Mouse (Mus musculus) thymus, adult 2 months (tissue): ENCODE results near the gene Map2k2. TPM values are rescaled to one million over a fixed set of nuclear protein-coding genes. Genes with fewer than 3 reads are reported as not detected.

Source experiments
- DNase-seq: peaks from one replicate; pipeline ENCODE4 v3.0.0; 2021
- H3K27ac ChIP-seq: fragments of 200-500 bp; 2 replicates; pipeline ENCODE4 v1.5.1; 2012; ENCODE audit warnings: low read length, control low read depth; ENCODE audit not compliant: control insufficient read depth, insufficient read depth
- H3K27me3 ChIP-seq: fragments of 200-500 bp; 2 replicates; pipeline ENCODE4 v1.6.1; 2012; ENCODE audit warnings: mild to moderate bottlenecking, low read length, moderate library complexity, mixed read lengths; ENCODE audit not compliant: control insufficient read depth, insufficient read depth
- H3K36me3 ChIP-seq: fragments of 200-500 bp; 2 replicates; pipeline ENCODE4 v1.6.1; 2012; ENCODE audit warnings: mild to moderate bottlenecking, low read length, moderate library complexity; ENCODE audit not compliant: control insufficient read depth, insufficient read depth
- H3K4me1 ChIP-seq: fragments of 200-500 bp; replicated peaks from 2 replicates; pipeline ENCODE4 v1.6.1; 2012; ENCODE audit warnings: low read length; ENCODE audit not compliant: control insufficient read depth, insufficient read depth
- H3K4me3 ChIP-seq: fragments of 200-500 bp; 2 replicates; pipeline ENCODE4 v1.5.1; 2012; ENCODE audit warnings: mild to moderate bottlenecking, low read length, control low read depth, moderate library complexity; ENCODE audit not compliant: control insufficient read depth, insufficient read depth
- CTCF ChIP-seq: fragments of 200-500 bp; IDR thresholded peaks from 2 replicates; pipeline ENCODE4 v1.5.1; 2012; ENCODE audit warnings: mild to moderate bottlenecking, control low read depth, low read length, moderate library complexity, borderline replicate concordance; ENCODE audit not compliant: control insufficient read depth, poor library complexity, insufficient read depth; ENCODE audit errors: extremely low read depth
- POLR2A ChIP-seq: fragments of 200-500 bp; IDR thresholded peaks from 2 replicates; pipeline ENCODE4 v1.6.1; 2012; ENCODE audit warnings: mild to moderate bottlenecking, low read length, control low read depth, moderate library complexity; ENCODE audit not compliant: control insufficient read depth, poor library complexity, insufficient read depth; ENCODE audit errors: extremely low read depth
- WGBS: fragments of 180-500 bp; shearing (Covaris S2); methylation state at CpG from one replicate; pipeline ENCODE4 v1.1.7; 2018; 5-methylcytosine and 5-hydroxymethylcytosine counted together
- polyA plus RNA-seq: library from polyadenylated mRNA; depleted of rRNA; stranded (reverse); fragments of >200 nt; gene quantifications from 2 replicates; pipeline ENCODE4 v1.2.3, GENCODE M21; 2012

The Map2k2 gene
- polyA plus RNA-seq, 1 experiment: 214 TPM

DNA sequence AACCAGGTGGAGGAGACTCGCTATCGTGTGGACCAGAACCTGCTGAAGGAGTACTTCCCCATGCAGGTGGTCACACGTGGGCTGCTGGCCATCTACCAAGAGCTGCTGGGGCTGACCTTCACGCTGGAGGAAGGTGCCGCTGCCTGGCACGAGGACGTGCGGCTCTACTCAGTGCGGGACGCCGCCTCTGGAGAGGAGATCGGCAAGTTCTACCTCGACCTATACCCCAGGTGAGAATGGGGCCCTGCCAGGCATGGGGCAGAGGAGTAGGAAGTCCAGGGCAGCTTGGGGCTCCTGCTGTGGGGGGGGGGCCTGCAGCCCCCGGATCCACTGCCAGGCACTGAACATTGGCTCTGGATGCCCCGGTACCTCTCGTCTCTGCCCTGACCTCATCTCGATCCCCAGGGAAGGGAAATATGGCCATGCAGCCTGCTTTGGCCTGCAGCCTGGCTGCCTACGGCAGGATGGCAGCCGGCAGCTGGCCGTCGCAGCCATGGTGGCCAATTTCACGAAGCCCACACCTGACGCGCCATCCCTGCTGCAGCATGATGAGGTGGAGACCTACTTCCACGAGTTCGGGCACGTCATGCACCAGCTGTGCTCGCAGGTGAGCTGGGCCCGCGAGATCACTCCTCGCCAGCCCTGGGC lies 25.6 kb upstream of the Map2k2 start:
- Histone ChIP-seq H3K27me3 (no peaks in the 10 kb centered on the region), H3K4me1 (no peaks in the 10 kb centered on the region), H3K4me3 (no peak overlapping the region), H3K27ac (no peak overlapping the region), H3K36me3 (no peaks in the 10 kb centered on the region)
- TF ChIP-seq CTCF (no peak), POLR2A (no peak)
- 97% methylated on average over 31 of the region's 31 CpGs for WGBS
- DNase-seq: no peak

DNA sequence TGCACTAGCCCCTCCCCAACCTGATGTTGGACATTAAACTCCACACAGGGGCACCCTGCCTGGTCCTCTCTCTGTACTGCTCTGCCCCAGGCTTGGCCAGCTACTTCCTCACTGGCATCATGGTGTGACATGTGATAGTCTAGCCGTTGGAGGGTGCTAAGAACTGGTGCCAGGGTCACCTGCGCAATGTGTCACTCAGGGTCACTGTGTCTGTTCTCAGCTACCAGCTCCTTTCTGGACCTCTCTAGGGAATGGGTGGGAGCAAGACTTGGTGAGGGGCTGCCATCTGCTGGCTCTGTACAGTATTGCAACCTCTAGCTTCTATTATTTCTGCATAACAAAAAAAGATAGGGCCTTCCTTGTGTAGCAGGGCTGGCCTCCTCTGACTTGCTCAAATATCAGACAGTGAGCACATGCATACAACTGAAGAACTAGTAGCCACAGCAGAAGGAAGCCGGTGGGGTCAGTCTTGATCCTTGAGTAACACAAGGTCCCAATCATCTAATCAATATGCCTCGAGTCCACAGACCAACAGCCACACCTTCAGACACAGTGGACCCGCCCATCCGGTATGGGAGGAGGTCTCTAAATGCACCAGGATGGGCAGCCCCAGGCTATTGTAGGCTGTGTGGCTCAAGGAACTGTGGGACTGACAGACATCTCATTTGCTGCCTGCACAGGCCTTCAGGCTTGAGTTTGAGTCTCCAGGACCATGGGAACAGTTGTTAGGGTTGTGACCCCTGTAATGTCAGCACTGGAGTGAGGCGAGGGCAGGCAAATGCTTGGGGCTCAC lies 23.4 kb upstream of the Map2k2 start:
- DNase-seq: peak; percentile 69
- TF ChIP-seq POLR2A: no peak
- no peak for TF ChIP-seq CTCF
- Histone ChIP-seq H3K27ac (no peak overlapping the region), H3K4me1 (no peaks in the 10 kb centered on the region), H3K27me3 (no peaks in the 10 kb centered on the region), H3K36me3 (no peaks in the 10 kb centered on the region), H3K4me3 (no peak overlapping the region)
- 88% methylated on average over 7 of the region's 7 CpGs for WGBS

DNA sequence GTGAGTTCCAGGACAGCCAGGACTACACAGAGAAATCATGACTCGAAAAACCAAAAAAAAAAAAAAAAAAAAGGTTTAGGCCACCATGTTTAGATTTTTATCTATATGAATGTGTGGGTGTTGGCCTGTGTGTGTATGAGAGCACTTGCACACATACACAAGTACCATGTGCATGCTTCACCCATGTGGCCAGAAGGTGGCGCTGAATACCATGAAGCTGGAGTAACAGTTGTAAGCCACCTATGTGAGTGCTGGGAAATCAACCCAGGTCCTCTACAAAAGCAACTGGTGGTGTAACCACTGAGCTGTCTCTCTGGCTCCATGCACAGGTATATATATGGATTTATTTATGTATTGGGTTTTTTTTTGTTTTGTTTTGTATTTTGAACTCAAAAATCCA lies 18.7 kb upstream of the Map2k2 start:
- no peak overlapping the region for H3K27ac ChIP-seq
- H3K4me1 ChIP-seq: no peaks in the 10 kb centered on the region
- H3K27me3 ChIP-seq: no peaks in the 10 kb centered on the region
- 65% methylated on average over 2 of the region's 2 CpGs for WGBS
- H3K36me3 ChIP-seq: no peaks in the 10 kb centered on the region
- no peak for TF ChIP-seq POLR2A
- no peak for TF ChIP-seq CTCF
- no peak overlapping the region for H3K4me3 ChIP-seq
- peak; percentile 31 for DNase-seq

DNA sequence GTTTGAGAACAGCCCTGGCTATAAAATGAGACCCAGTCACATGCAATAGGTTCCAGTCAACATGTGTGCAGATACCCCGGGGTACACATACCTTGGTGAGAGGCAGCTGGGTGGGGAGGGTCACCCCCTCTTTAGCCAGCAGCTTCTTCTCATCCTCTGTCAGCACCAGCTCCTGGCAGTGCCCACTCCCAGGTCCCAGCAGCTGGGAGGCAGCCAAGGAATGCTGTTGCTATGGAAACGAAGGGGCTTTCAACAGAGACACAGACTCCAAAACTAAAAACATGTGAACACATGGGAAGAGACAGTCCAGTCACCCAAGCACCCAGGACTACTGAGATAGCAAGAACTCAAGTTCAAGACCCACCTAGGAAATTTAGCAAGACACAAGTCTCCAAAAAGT lies 16.5 kb upstream of the Map2k2 start:
- no peaks in the 10 kb centered on the region for H3K27me3 ChIP-seq
- no peak for DNase-seq
- no peaks in the 10 kb centered on the region for H3K36me3 ChIP-seq
- H3K4me3 ChIP-seq: no peak overlapping the region
- H3K4me1 ChIP-seq: no peaks in the 10 kb centered on the region
- WGBS: 65% methylated on average over 2 of the region's 2 CpGs
- H3K27ac ChIP-seq: no peak overlapping the region
- TF ChIP-seq CTCF (no peak), POLR2A (no peak)

DNA sequence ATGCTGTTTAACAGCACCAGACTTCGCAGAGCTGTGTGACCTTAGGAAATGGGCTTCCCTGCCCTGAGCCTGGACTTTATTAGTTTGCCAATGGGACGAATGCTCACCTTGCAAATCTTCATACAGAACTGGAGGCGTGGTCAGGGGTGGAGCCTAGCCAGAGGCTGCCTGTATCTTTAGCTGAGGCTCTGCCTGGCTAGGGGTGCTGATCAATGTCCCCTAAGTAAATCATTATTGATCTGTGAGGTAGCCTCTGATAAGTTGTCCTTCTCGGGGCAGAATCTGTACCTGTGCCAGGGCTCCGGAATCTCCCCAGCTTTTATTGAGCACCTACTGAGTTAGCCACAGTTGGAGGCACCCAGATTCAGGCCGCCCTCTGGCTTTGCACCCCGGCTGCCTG lies 15.1 kb upstream of the Map2k2 start:
- H3K36me3 ChIP-seq: no peaks in the 10 kb centered on the region
- DNase-seq: no peak
- no peaks in the 10 kb centered on the region for H3K4me1 ChIP-seq
- no peaks in the 10 kb centered on the region for H3K27me3 ChIP-seq
- TF ChIP-seq POLR2A (no peak), CTCF (no peak)
- no peak overlapping the region for H3K27ac ChIP-seq
- 84% methylated on average over 7 of the region's 7 CpGs for WGBS
- H3K4me3 ChIP-seq: no peak overlapping the region

DNA sequence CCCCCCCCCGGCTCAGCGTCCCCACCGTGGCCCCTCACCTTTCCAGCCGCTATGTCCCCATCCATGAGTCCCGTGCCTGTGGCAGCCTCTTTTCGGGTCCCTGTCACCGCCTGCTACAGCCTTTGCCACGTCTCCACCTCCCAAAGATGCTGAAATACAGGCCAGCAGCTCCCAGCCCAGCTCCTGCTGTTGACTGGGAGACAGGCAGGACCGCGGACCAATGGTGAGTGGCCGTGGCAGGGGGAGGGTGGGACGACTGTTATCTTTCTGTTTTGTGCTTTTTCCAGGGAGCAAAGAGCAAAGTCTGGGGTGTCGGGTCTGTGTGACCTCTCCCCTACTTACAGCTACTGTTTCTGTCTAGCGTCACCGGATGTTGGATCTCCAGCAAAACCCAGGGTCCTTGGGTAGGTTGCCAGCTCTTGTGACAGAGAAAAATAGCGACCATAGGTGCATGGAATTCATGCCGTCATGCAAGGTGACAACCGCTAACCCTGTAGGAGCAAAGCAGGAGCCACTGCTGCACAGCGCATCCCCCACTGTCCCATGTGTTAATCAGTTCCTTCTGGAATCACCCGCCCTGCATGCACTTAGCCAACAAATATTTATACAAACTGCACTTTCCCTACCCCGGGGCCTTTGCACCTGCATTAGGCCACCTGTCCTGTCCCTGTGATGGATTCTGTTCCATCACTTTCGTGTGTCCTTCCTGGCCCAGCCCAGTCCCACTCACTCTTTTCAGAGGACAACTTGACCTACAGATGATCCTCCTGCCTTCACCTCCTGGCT lies 13.1 kb upstream of the Map2k2 start:
- no peak overlapping the region for H3K27ac ChIP-seq
- no peaks in the 10 kb centered on the region for H3K36me3 ChIP-seq
- H3K4me1 ChIP-seq: no peaks in the 10 kb centered on the region
- H3K4me3 ChIP-seq: no peak overlapping the region
- no peak for TF ChIP-seq CTCF
- TF ChIP-seq POLR2A: no peak
- DNase-seq: no peak
- WGBS: 70% methylated on average over 22 of the region's 22 CpGs
- no peaks in the 10 kb centered on the region for H3K27me3 ChIP-seq
